Mouse (Mus musculus): Measurements from ENCODE around the gene Tshr. TPM values are rescaled to one million over a fixed set of nuclear protein-coding genes. Genes with fewer than 3 reads are reported as not detected.
"Not testable (repeated sequence)": the region's sequence is repeated elsewhere in the genome, so short reads cannot be mapped to it uniquely, and the experiment has no call there.

Gene Tshr
- polyA plus RNA-seq (2015; fragmentation: Nextera tagmentation; extraction: Ambion mirVana), result 0.08 TPM in 1 of 2 replicates, not detected in the other

GRCm38 (mm10) chr12:91384281-91385017, at the start of gene Tshr, which contains the start of gene Cep128:
Gene Tshr, plus strand, starts transcription at chr12:91384563.
Gene Cep128, minus strand, starts transcription at chr12:91384409.
- peak; percentile 91 for DNase-seq (ENCODE audit: low spot score)

GRCm38 (mm10) chr12:91338656-91339055, 45.7 kb upstream of the Tshr start:
- not testable (repeated sequence) for DNase-seq (ENCODE audit: low spot score)

GRCm38 (mm10) chr12:91353783-91354182, 30.6 kb upstream of the Tshr start:
- no peak for DNase-seq (ENCODE audit: low spot score)

GRCm38 (mm10) chr12:91369173-91369572, 15.2 kb upstream of the Tshr start:
- DNase-seq (ENCODE audit: low spot score), result no peak

DNA sequence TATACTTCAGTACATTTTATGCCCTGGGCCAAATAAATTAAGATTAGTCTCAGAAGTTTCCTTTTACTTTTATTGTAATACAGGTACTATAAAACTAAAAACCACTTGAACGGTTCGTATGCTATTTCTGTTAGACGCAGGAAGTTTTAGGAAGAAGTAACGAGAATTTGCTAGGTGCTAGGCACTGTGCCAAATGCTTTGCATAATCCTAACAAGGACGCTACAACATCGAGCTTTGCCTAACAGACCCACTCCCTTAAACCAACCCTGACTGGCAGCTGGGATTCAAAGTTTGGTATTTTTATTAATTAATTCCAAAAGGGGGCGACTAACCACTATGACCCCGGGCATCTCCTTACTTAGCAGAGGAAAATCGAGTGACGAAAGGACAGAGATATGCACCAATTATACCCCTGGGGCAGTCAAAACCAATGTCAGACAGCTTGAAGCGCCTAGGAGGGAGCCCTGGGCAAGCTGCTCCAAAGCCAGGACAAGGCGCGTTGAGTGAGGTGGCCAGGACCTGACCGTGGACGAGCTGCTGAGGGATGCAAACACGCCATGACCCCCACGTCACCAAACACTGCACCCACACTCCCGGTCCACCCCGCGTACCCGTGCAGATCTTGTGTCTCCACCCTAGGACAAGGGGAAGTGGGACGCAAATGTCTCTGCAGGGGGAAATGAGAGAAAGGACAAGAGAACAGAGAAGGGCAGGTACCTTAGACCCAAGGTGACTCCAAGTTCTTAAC, 673 bp upstream of the Tshr start:
- peak; percentile 8 for DNase-seq (ENCODE audit: low spot score)

DNA sequence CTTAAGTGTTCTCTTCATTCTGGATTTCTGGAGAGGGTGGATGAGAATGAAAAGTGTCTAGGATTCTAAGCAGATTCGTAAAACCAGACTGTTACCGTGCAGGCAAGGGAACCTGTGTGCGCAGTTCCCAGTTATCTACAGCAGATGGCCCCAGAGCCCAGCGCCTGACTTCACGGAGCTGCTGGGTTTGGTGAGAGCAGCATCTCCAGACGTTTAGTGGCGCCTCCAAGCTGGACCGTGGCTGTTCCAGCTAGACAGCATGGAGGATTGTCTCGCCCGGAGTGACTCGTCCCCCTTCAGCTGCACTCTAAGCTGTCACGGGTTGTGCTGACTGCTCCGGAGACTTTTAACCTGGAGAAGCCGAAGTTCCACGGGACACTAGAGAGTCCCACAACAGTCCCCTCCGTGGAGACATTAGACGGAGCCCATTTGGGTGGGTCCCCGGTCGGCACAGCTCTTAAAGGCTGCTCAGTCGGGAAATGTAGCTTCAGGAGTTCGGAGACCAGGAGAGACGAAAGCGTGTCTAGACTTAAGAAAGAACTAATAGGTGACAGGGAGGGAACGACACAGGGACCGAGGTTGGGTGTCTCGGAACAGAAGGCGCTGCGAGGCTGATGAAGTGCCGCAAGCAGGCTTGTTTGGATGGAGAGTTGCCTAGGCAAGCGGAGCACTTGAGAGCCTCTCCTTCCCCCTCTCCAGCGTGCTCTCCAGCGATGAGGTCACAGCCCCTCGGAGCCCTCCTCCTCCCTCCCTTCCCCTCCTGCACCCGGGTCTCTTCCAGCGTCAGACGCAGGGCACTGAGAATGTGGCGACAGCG, 16.1 kb downstream of the Tshr start:
- DNase-seq (ENCODE audit: low spot score), result peak; percentile 50

GRCm38 (mm10) chr12:91401049-91401352, 16.6 kb downstream of the Tshr start:
- no peak for DNase-seq (ENCODE audit: low spot score)

DNA sequence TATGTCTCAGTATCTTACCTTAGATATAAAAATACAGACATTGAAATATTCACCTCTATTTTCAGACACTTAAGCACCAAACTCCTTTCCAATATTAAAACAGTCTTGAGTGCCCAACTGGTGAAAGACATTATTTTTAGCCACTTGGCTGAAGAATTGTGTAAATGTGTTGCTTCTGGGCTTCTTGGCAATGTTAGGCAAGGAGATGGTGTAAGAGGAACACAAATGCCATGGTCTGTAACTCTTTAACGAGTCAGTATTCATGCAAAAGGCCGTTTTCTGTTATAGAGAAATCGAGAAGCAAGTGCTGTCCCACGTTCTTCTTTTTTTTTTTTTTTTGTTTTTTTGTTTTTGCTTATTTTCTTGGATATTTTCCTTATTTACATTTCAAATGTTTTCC, 25.9 kb downstream of the Tshr start:
- DNase-seq (ENCODE audit: low spot score), result no peak

- DNase-seq (ENCODE audit: low spot score), result no peak
These were observed 28.3 kb downstream of the Tshr start for GRCm38 (mm10) chr12:91412461-91413182.

DNA sequence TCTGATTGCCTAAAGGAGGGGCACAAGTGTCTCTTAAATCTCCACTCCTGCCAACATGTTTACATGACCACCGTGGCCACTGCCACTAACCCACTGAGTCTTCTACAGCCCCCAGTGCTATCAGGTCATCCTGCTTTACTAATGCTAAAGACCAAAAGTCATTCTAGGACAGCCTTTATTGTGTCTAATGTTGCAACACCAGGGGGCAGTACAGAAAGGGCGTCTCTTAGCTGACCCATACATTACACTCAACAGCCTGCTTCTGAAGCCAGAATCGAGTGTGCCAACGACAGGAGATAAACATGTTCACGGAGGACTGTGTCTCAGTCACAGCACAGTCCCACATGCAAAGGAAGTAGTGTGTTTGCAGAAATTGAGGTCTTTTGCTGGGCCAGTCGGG, 30.7 kb downstream of the Tshr start:
- no peak for DNase-seq (ENCODE audit: low spot score)

DNA sequence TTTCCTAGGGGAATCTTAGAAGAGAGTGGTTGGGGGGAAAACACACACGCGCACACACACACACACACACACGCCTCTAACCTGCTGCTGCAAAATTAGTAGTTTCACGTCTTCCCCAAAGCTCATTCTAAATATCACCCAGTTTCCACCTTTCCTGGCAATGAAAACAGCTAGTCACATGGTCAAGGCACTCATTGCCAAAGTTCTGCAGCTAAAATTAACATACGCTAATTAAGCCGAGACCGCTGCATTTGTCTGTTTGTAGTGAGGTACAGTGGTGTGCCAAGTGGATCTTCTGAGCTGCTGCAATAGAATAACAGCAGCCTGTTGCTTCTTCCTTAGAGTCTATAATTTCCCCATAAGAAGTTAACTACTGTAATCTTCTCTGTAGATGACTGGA, 32.5 kb downstream of the Tshr start:
- DNase-seq (ENCODE audit: low spot score), result no peak

DNA sequence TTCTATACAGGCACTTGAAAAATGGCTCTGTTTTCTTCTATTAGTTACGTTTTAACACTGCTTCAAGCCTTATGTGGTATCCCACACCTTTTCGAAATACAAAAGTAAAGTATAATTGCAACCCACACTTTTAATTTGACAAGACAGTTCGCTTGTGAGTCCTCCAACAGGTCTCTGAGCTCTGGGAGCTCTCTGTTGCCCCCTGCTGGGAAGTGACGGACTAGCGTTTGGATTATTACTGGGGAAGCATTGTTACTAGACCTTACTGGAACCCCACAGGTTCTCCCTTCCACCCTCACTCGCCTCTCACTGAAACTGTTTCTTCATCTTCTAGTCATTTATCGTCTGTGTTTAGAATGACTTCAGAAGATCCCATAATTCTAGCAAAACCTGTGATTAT, 34.4 kb downstream of the Tshr start:
- peak; percentile 67 for DNase-seq (ENCODE audit: low spot score)

- no peak for DNase-seq (ENCODE audit: low spot score)
These were observed 36.9 kb downstream of the Tshr start for GRCm38 (mm10) chr12:91421272-91421671.

DNA sequence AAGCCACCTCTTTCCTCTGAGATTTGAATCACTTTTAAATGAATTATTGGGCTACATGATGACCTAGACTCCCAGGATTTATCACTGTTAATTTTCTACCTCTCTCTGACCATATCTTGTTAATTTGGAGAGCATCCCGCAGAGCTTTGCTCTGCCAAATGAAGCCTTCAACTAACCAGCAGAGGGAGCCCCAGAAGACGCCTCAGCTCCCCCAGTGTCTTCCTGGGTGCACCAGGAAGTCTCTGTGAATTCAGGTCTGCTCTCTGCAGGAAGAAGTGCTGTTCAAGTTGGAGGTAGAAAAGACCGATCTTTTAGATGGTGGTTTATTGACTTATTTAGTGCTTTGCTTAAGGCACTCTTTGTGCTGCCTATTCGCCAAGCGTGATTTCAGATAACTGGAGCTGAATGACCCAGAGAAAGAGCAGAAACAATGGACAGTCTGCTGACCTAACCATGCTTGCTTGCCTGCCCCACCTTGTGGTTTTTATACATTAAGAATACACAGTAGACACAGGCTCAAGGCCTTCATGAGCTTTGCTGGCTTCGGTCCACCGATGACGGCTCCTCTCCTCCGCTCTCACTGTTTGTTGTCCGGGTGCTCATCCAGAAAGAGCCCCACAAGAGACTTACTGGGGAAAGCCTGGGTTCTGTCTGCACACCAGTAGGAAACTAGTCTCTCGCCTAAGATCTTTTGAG, 38.9 kb downstream of the Tshr start:
- peak; percentile 71 for DNase-seq (ENCODE audit: low spot score)

GRCm38 (mm10) chr12:91426499-91426898, 42.1 kb downstream of the Tshr start:
- no peak for DNase-seq (ENCODE audit: low spot score)

DNA sequence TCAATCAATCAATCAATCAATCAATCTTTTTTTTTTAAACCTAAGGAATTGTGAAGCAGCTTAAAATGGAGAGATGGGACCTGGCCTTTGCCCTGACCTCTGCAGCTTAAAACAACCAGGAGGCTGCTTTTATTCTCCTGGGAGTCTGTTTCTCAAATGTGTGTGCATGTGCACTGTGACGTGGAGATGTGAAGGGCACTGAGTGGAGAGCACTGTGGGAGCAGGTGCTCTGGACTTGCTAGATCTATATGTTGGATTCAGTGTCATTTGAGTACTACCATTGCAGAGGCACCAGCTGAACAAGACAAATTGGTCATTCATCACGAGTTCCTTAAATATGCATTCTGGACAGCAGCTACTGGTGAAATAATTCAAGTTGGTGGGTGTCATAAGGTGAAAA, 42.8 kb downstream of the Tshr start:
- DNase-seq (ENCODE audit: low spot score), result no peak

GRCm38 (mm10) chr12:91482195-91482733, 97.9 kb downstream of the Tshr start:
- no peak for DNase-seq (ENCODE audit: low spot score)

DNA sequence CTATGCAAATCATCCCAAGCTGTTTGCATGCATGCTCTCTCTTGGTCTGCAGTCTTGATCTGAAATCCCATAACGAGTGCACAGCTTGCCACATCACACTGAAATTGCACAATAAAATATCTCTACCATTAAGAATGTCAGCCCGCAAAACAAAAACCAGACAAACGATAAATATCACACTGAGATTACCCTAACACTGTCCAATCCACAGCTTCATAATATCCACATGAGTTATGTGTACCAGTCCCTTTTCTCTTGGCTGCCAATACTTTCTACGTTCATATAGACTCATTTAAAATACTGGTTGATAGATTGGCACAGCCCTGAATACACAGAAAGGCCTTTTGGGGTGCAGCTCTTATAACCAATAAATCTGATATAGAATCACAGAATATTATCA, 102.0 kb downstream of the Tshr start:
- DNase-seq (ENCODE audit: low spot score), result no peak

DNA sequence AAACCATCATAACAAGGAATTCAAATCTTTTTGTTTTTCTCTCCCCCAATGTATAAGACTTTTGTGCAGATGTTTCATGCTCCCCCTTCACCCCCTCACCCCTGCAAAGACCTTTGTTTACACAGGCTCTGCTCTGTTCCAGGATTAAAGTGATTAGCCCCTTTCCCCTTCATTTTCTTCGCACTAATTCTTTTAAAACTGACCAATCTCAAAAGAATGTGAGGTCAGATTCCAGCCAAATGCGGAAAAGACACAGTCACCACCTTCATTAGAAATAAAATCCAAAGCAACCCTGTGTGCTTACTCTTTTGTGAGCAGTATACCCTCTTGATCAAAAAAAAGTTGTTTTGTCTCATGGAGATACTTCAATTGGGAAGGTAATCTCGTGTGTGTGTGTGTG, 104.0 kb downstream of the Tshr start:
- DNase-seq (ENCODE audit: low spot score), result no peak

DNA sequence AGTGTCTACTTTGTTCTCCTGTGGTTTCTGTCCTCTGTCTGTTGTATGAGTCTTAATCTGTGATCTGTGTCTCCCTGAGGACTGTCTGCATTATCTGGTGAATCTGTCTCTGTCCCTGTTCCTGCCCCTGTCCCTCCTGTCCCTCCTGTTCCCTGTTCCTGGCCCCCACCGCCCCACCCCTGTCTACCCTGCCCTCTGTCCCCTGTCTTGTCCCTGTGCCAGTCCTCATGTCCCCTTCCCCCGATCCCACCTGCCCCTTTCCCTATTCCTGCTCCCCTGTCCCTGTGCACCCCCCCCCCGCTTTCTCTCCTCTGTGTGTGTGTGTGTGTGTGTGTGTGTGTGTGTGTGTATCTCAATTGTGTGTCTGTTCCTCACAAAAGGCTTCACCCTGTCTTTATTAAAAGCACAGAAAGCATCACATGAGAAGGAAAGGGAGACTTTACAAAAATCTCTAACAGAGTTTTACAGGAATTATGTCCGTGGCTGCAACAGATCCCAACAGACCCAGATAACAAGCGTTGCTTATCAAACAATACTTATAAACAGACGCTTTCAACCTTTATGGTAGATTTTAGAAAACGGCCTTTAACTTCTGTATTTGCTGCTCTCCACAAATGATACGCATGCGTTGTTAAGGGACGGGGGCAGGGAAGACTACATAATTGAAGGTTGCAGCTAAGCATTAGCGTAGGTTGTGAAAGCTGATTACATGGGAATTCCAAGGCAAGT, 111.3 kb downstream of the Tshr start:
- no peak for DNase-seq (ENCODE audit: low spot score)

Data from thymus, postnatal 0 days (tissue).